ENCODE assay signal across 8 mouse cellular contexts in genomic region chr7:35584068-35584785, GRCm38 (mm10). TPM values are rescaled to one million over a fixed set of nuclear protein-coding genes. Genes with fewer than 3 reads are reported as not detected.
A peak's percentile ranks its signal among the peaks of the same experiment; 100 is the strongest.
DNase-seq lines count a peak whose midpoint lies in the region; ATAC-seq and TF ChIP-seq lines count a peak whose summit lies in the region.

No protein-coding gene starts in this region.

- intact Hi-C loops in left cerebral cortex, postnatal 10 days (cut with DNase I), result no loop called here

- no peaks in the 10 kb centered on the region for H3K9me3 ChIP-seq in kidney, embryonic 14.5 days (ENCODE audit: control insufficient read depth, low read length)
- H3K9me3 ChIP-seq in embryonic facial prominence, embryonic 10.5 days, result no peaks in the 10 kb centered on the region
- H3K9me3 ChIP-seq in hindbrain, embryonic 16.5 days (ENCODE audit: control insufficient read depth, low read length), result no peaks in the 10 kb centered on the region
- no peaks in the 10 kb centered on the region for H3K9me3 ChIP-seq in midbrain, postnatal 0 days (ENCODE audit: low read length)

- H3K36me3 ChIP-seq in kidney, embryonic 14.5 days (ENCODE audit: control insufficient read depth, insufficient read depth, low read length), result no peaks in the 10 kb centered on the region
- no peaks in the 10 kb centered on the region for H3K36me3 ChIP-seq in embryonic facial prominence, embryonic 10.5 days (replicated peaks)
- no peaks in the 10 kb centered on the region for H3K36me3 ChIP-seq in hindbrain, embryonic 16.5 days (ENCODE audit: control insufficient read depth, insufficient read depth, low read length)
- no peaks in the 10 kb centered on the region for H3K36me3 ChIP-seq in midbrain, postnatal 0 days (ENCODE audit: insufficient read depth, low read length)

- no peak overlapping the region for H3K27ac ChIP-seq in kidney, embryonic 14.5 days (ENCODE audit: low read depth, low read length)
- no peak overlapping the region; the same call in 1 of the 2 replicates for H3K27ac ChIP-seq in embryonic facial prominence, embryonic 10.5 days (replicated peaks)
- no peak overlapping the region for H3K27ac ChIP-seq in hindbrain, embryonic 16.5 days (ENCODE audit: low read depth, low read length)
- H3K27ac ChIP-seq in midbrain, postnatal 0 days (ENCODE audit: low read depth, low read length), result no peak overlapping the region

- H3K27me3 ChIP-seq in kidney, embryonic 14.5 days (ENCODE audit: control insufficient read depth, insufficient read depth, low read length), result peaks cover 23% of the 10 kb centered on the region
- peaks cover 46% of the 10 kb centered on the region for H3K27me3 ChIP-seq in embryonic facial prominence, embryonic 10.5 days (replicated peaks; ENCODE audit: low read depth, poor library complexity, severe bottlenecking)
- H3K27me3 ChIP-seq in hindbrain, embryonic 16.5 days (replicated peaks; ENCODE audit: control insufficient read depth, insufficient read depth, low read length), result peaks cover 20% of the 10 kb centered on the region
- H3K27me3 ChIP-seq in midbrain, postnatal 0 days (ENCODE audit: insufficient read depth, low read length), result peaks cover 30% of the 10 kb centered on the region

- peak overlapping the region; percentile 91 for H3K4me3 ChIP-seq in kidney, embryonic 14.5 days (ENCODE audit: low read length)
- H3K4me3 ChIP-seq in embryonic facial prominence, embryonic 10.5 days, result peak overlapping the region; percentile 96
- peak overlapping the region; percentile 65 for H3K4me3 ChIP-seq in hindbrain, embryonic 16.5 days (ENCODE audit: low read length)
- peak overlapping the region; percentile 87 for H3K4me3 ChIP-seq in midbrain, postnatal 0 days (ENCODE audit: low read depth, low read length)

- H3K4me2 ChIP-seq in kidney, embryonic 14.5 days (replicated peaks; ENCODE audit: low read depth, low read length), result peak overlapping the region; percentile 99
- peak overlapping the region; percentile 100 for H3K4me2 ChIP-seq in hindbrain, embryonic 16.5 days (ENCODE audit: low read length)
- H3K4me2 ChIP-seq in midbrain, postnatal 0 days (ENCODE audit: low read depth, low read length, poor library complexity, severe bottlenecking), result peak overlapping the region; percentile 77

- no peak for TF ChIP-seq CTCF in midbrain, postnatal 0 days (IDR thresholded peaks at IDR 0.05)

- DNase-seq in kidney, postnatal 10 days, result no peak
- DNase-seq in embryonic facial prominence, embryonic 10.5 days (ENCODE audit: low spot score), result peak; percentile 16
- no peak for DNase-seq in midbrain, postnatal 0 days (ENCODE audit: low spot score)
- no peak for DNase-seq in ovary, postnatal 14 days (ENCODE audit: low spot score)
- no peak for DNase-seq in left cerebral cortex, postnatal 10 days (ENCODE audit: extremely low spot score in 1 of 2, low spot score in 2 of 2)
- DNase-seq in right cerebral cortex, postnatal 4 days, result no peak

- 4% methylated on average over 36 of the region's 36 CpGs for WGBS in kidney, embryonic 14.5 days
- WGBS in embryonic facial prominence, embryonic 10.5 days, result 4% methylated on average over 36 of the region's 36 CpGs
- 4% methylated on average over 36 of the region's 36 CpGs for WGBS in hindbrain, embryonic 16.5 days
- 2% methylated on average over 35 of the region's 36 CpGs for WGBS in midbrain, postnatal 0 days

- ATAC-seq in kidney, embryonic 14.5 days (ENCODE audit: low FRiP score, low TSS enrichment), result no peak
- no peak for ATAC-seq in hindbrain, embryonic 16.5 days
- ATAC-seq in midbrain, postnatal 0 days (ENCODE audit: low FRiP score), result no peak

- peak overlapping the region; percentile 50 for H3K9ac ChIP-seq in kidney, embryonic 14.5 days (ENCODE audit: low read depth, low read length)
- peak overlapping the region; percentile 59 for H3K9ac ChIP-seq in hindbrain, embryonic 16.5 days (ENCODE audit: low read depth, low read length)
- H3K9ac ChIP-seq in midbrain, postnatal 0 days (replicated peaks; ENCODE audit: low read length, poor library complexity, severe bottlenecking), result no peak overlapping the region

- H3K4me1 ChIP-seq in kidney, embryonic 14.5 days (ENCODE audit: control insufficient read depth, insufficient read depth, low read length), result peaks cover 17% of the 10 kb centered on the region
- H3K4me1 ChIP-seq in embryonic facial prominence, embryonic 10.5 days, result peaks cover 43% of the 10 kb centered on the region
- peaks cover 19% of the 10 kb centered on the region for H3K4me1 ChIP-seq in hindbrain, embryonic 16.5 days (ENCODE audit: control insufficient read depth, insufficient read depth, low read depth, low read length)
- peaks cover 8% of the 10 kb centered on the region for H3K4me1 ChIP-seq in midbrain, postnatal 0 days (ENCODE audit: insufficient read depth, low read length)

RNA-seq across cellular contexts. Expression of gene Rgs9bp, which starts 1.2 kb away (rescaled TPM):
- polyA plus RNA-seq in kidney, embryonic 14.5 days (2014; fragmentation: Nextera tagmentation; extraction: Ambion mirVana), result 0.17 and 0.28 TPM in 2 replicates
- 0.24 and 0.28 TPM in 2 replicates for polyA plus RNA-seq in embryonic facial prominence, embryonic 10.5 days (2016; fragmentation: Nextera tagmentation; extraction: Ambion mirVana)
- 0.07 and 0.10 TPM in 2 replicates for polyA plus RNA-seq in hindbrain, embryonic 16.5 days (2015; fragmentation: Nextera tagmentation; extraction: Ambion mirVana)
- total RNA-seq in midbrain, postnatal 0 days (2014; rRNA removed), result 0.11 and 0.24 TPM in 2 replicates
- polyA plus RNA-seq in midbrain, postnatal 0 days (2015; fragmentation: Nextera tagmentation; extraction: Ambion mirVana), result 0.05 TPM in 1 of 2 replicates, not detected in the other
- total RNA-seq in left cerebral cortex, postnatal 10 days (2021), result 1 to 10 TPM; 1.7 to 3.2 TPM

RNA-seq across cellular contexts. Expression of gene Ankrd27, which starts 1.8 kb away (rescaled TPM):
- 15.0 and 37.4 TPM in 2 replicates for polyA plus RNA-seq in kidney, embryonic 14.5 days (2014; fragmentation: Nextera tagmentation; extraction: Ambion mirVana)
- polyA plus RNA-seq in embryonic facial prominence, embryonic 10.5 days (2016; fragmentation: Nextera tagmentation; extraction: Ambion mirVana), result 44.1 TPM in 2 replicates
- 17.3 and 21.4 TPM in 2 replicates for polyA plus RNA-seq in hindbrain, embryonic 16.5 days (2015; fragmentation: Nextera tagmentation; extraction: Ambion mirVana)
- 17.9 and 24.7 TPM in 2 replicates for total RNA-seq in midbrain, postnatal 0 days (2014; rRNA removed)
- polyA plus RNA-seq in midbrain, postnatal 0 days (2015; fragmentation: Nextera tagmentation; extraction: Ambion mirVana), result 11.4 and 11.9 TPM in 2 replicates
- total RNA-seq in left cerebral cortex, postnatal 10 days (2021), result 10 to 100 TPM; 42.8 to 50.3 TPM

RNA-seq across cellular contexts. Expression of gene Nudt19, which starts 28.1 kb away (rescaled TPM):
- 63.7 and 65.5 TPM in 2 replicates for polyA plus RNA-seq in kidney, embryonic 14.5 days (2014; fragmentation: Nextera tagmentation; extraction: Ambion mirVana)
- polyA plus RNA-seq in embryonic facial prominence, embryonic 10.5 days (2016; fragmentation: Nextera tagmentation; extraction: Ambion mirVana), result 42.0 and 42.2 TPM in 2 replicates
- polyA plus RNA-seq in hindbrain, embryonic 16.5 days (2015; fragmentation: Nextera tagmentation; extraction: Ambion mirVana), result 112 and 129 TPM in 2 replicates
- 49.3 and 57.7 TPM in 2 replicates for total RNA-seq in midbrain, postnatal 0 days (2014; rRNA removed)
- polyA plus RNA-seq in midbrain, postnatal 0 days (2015; fragmentation: Nextera tagmentation; extraction: Ambion mirVana), result 128 and 141 TPM in 2 replicates
- 10 to 100 TPM; 66.7 to 81.4 TPM for total RNA-seq in left cerebral cortex, postnatal 10 days (2021)

RNA-seq across cellular contexts. Expression of gene Tdrd12, which starts 46.7 kb away (rescaled TPM):
- 0.26 and 0.30 TPM in 2 replicates for polyA plus RNA-seq in kidney, embryonic 14.5 days (2014; fragmentation: Nextera tagmentation; extraction: Ambion mirVana)
- 0.58 and 0.71 TPM in 2 replicates for polyA plus RNA-seq in embryonic facial prominence, embryonic 10.5 days (2016; fragmentation: Nextera tagmentation; extraction: Ambion mirVana)
- 0.62 and 0.81 TPM in 2 replicates for polyA plus RNA-seq in hindbrain, embryonic 16.5 days (2015; fragmentation: Nextera tagmentation; extraction: Ambion mirVana)
- 0.19 and 0.38 TPM in 2 replicates for total RNA-seq in midbrain, postnatal 0 days (2014; rRNA removed)
- polyA plus RNA-seq in midbrain, postnatal 0 days (2015; fragmentation: Nextera tagmentation; extraction: Ambion mirVana), result 0.58 and 0.79 TPM in 2 replicates
- under 1 TPM; 0.63 to 0.79 TPM for total RNA-seq in left cerebral cortex, postnatal 10 days (2021)
